Mouse (Mus musculus) erythroblast, embryonic 14.5 days (primary cell): ENCODE measurements around the gene Dnm1.

ENCODE experiments used
- GATA1 ChIP-seq: IDR thresholded peaks from 2 replicates; pipeline ENCODE4 v1.6.1; 2012; ENCODE audit warnings: low read length, inconsistent platforms, mixed read lengths
- TAL1 ChIP-seq: IDR thresholded peaks from 3 replicates; pipeline ENCODE4 v1.6.1; 2012; ENCODE audit warnings: low read length, inconsistent platforms, mixed read lengths

GRCm38 (mm10) chr2:32357710-32358109 lies 4.6 kb upstream of the Dnm1 start:
- TF ChIP-seq GATA1 (no peak), TAL1 (no peak)
